Mouse (Mus musculus) midbrain, embryonic 12.5 days (tissue): ENCODE measurements around the gene Dok3. TPM values are rescaled to one million over a fixed set of nuclear protein-coding genes. Genes with fewer than 3 reads are reported as not detected.

Experiments used
- ATAC-seq: fragments of 200-750 bp; cut with Nextera tagmentation; 2 replicates; pipeline ENCODE4 v1.8.0; 2017; ENCODE audit warnings: low read depth, moderate TSS enrichment, moderate library complexity; ENCODE audit not compliant: low FRiP score
- H3K27ac ChIP-seq: fragments of 300-500 bp; sonication (generic); replicated peaks from 2 replicates; pipeline ENCODE4 v1.5.1; 2016; ENCODE audit warnings: mild to moderate bottlenecking
- H3K27me3 ChIP-seq: fragments of 300-500 bp; sonication (generic); 2 replicates; pipeline ENCODE4 v1.6.1; 2016; ENCODE audit warnings: mild to moderate bottlenecking
- H3K36me3 ChIP-seq: fragments of 300-500 bp; sonication (generic); 2 replicates; pipeline ENCODE4 v1.6.1; 2016
- H3K4me1 ChIP-seq: fragments of 300-500 bp; sonication (generic); 2 replicates; pipeline ENCODE4 v1.6.1; 2016
- H3K4me2 ChIP-seq: fragments of 300-500 bp; sonication (generic); replicated peaks from 2 replicates; pipeline ENCODE4 v1.6.1; 2016; ENCODE audit warnings: mild to moderate bottlenecking, moderate library complexity
- H3K4me3 ChIP-seq: fragments of 300-500 bp; sonication (generic); 2 replicates; pipeline ENCODE4 v1.5.1; 2016; ENCODE audit warnings: mild to moderate bottlenecking
- H3K9ac ChIP-seq: fragments of 300-500 bp; sonication (generic); replicated peaks from 2 replicates; pipeline ENCODE4 v1.6.1; 2016; ENCODE audit warnings: mild to moderate bottlenecking, moderate library complexity
- H3K9me3 ChIP-seq: fragments of 300-500 bp; sonication (generic); 2 replicates; pipeline ENCODE4 v1.6.1; 2016; ENCODE audit warnings: mild to moderate bottlenecking
- WGBS: fragments of 180-500 bp; shearing (Covaris S2); methylation state at CpG from one replicate; pipeline ENCODE4 v1.1.7; 2016; 5-methylcytosine and 5-hydroxymethylcytosine counted together
- polyA plus RNA-seq: library from polyadenylated mRNA; unstranded; fragments of >200 nt; fragmentation: Nextera tagmentation; extraction: Ambion mirVana; gene quantifications from 2 replicates; pipeline ENCODE4 v1.2.1, GENCODE M21; 2016

Dok3 gene
- polyA plus RNA-seq, 1 experiment from 2014 or later = 2.9 TPM

GRCm38 (mm10) chr13:55513828-55514227, 15.3 kb downstream of the Dok3 start:
- ATAC-seq = no peak
- Histone ChIP-seq H3K36me3 (peaks cover 6% of the 10 kb centered on the region), H3K9ac (no peak overlapping the region), H3K9me3 (no peaks in the 10 kb centered on the region), H3K27me3 (peaks cover 13% of the 10 kb centered on the region; the same call in 1 of the 2 replicates), H3K4me3 (peak overlapping the region; percentile 78), H3K4me2 (peak overlapping the region; percentile 79), H3K4me1 (peaks cover 26% of the 10 kb centered on the region), H3K27ac (no peak overlapping the region)
- whole genome bisulfite sequencing = 32% methylated on average over 9 of the region's 9 CpGs

GRCm38 (mm10) chr13:55513111-55513748, 15.9 kb downstream of the Dok3 start, which contains the start of gene Pdlim7:
Gene Pdlim7 (minus strand): TSS chr13:55513676.
- peak; percentile 71 for ATAC-seq
- under 1% methylated on average over 53 of the region's 55 CpGs for WGBS
- H3K9me3 ChIP-seq = no peaks in the 10 kb centered on the region
- H3K27me3 ChIP-seq = peaks cover 13% of the 10 kb centered on the region; the same call in 1 of the 2 replicates
- H3K4me2 ChIP-seq = peak within 1 kb of the TSS; percentile 79
- H3K36me3 ChIP-seq = peaks cover 12% of the 10 kb centered on the region
- peak within 1 kb of the TSS; percentile 72 for H3K27ac ChIP-seq
- H3K4me1 ChIP-seq = peaks cover 26% of the 10 kb centered on the region
- H3K9ac ChIP-seq = peak within 1 kb of the TSS; percentile 83
- H3K4me3 ChIP-seq = peak within 1 kb of the TSS; percentile 78

- no peaks in the 10 kb centered on the region for H3K9me3 ChIP-seq
- H3K4me2 ChIP-seq = peak overlapping the region; percentile 79
- peaks cover 20% of the 10 kb centered on the region for H3K36me3 ChIP-seq
- WGBS = 6% methylated on average over 24 of the region's 25 CpGs
- H3K27ac ChIP-seq = peak overlapping the region; percentile 72; the same call in 1 of the 2 replicates
- H3K4me3 ChIP-seq = peak overlapping the region; percentile 78
- H3K9ac ChIP-seq = peak overlapping the region; percentile 83
- peaks cover 13% of the 10 kb centered on the region; the same call in 1 of the 2 replicates for H3K27me3 ChIP-seq
- ATAC-seq = peak; percentile 51
- H3K4me1 ChIP-seq = peaks cover 26% of the 10 kb centered on the region
Measured at GRCm38 (mm10) chr13:55512379-55513031, 16.6 kb downstream of the Dok3 start.

- peak overlapping the region; percentile 74 for H3K27ac ChIP-seq
- H3K9ac ChIP-seq = 0 out of 2 replicates have a peak overlapping the region, but pooled peaks have one; percentile 26
- no peak for ATAC-seq
- peaks cover 26% of the 10 kb centered on the region for H3K4me1 ChIP-seq
- H3K4me3 ChIP-seq = peak overlapping the region; percentile 78; the same call in 1 of the 2 replicates
- H3K27me3 ChIP-seq = peaks cover 13% of the 10 kb centered on the region; the same call in 1 of the 2 replicates
- no peaks in the 10 kb centered on the region for H3K9me3 ChIP-seq
- H3K36me3 ChIP-seq = peaks cover 30% of the 10 kb centered on the region
- peak overlapping the region; percentile 79 for H3K4me2 ChIP-seq
- WGBS = 27% methylated on average over 5 of the region's 5 CpGs
Measured at GRCm38 (mm10) chr13:55511492-55511861, 17.6 kb downstream of the Dok3 start.

GRCm38 (mm10) chr13:55510668-55511491, 18.2 kb downstream of the Dok3 start:
- Histone ChIP-seq H3K27ac (peak overlapping the region; percentile 74), H3K27me3 (peaks cover 13% of the 10 kb centered on the region; the same call in 1 of the 2 replicates), H3K9ac (peak overlapping the region; percentile 26; the same call in 1 of the 2 replicates), H3K4me3 (0 out of 2 replicates have a peak overlapping the region, but pooled peaks have one; percentile 9), H3K36me3 (peaks cover 36% of the 10 kb centered on the region), H3K4me1 (peaks cover 26% of the 10 kb centered on the region), H3K9me3 (no peaks in the 10 kb centered on the region), H3K4me2 (peak overlapping the region; percentile 79)
- peak; percentile 21; the same call in 1 of the 2 replicates for ATAC-seq
- 9% methylated on average over 6 of the region's 6 CpGs for WGBS

GRCm38 (mm10) chr13:55510332-55510667, 18.8 kb downstream of the Dok3 start:
- Histone ChIP-seq H3K9ac (0 out of 2 replicates have a peak overlapping the region, but pooled peaks have one; percentile 24), H3K4me1 (peaks cover 26% of the 10 kb centered on the region), H3K4me2 (peak overlapping the region; percentile 79), H3K27ac (peak overlapping the region; percentile 52; the same call in 1 of the 2 replicates), H3K4me3 (0 out of 2 replicates have a peak overlapping the region, but pooled peaks have one; percentile 9), H3K9me3 (no peaks in the 10 kb centered on the region), H3K27me3 (peaks cover 12% of the 10 kb centered on the region; the same call in 1 of the 2 replicates), H3K36me3 (peaks cover 42% of the 10 kb centered on the region)
- ATAC-seq = no peak
- WGBS = 46% methylated on average over 3 of the region's 3 CpGs

GRCm38 (mm10) chr13:55508531-55508930, 20.6 kb downstream of the Dok3 start:
- Histone ChIP-seq H3K36me3 (peaks cover 59% of the 10 kb centered on the region), H3K9ac (no peak overlapping the region), H3K27me3 (no peaks in the 10 kb centered on the region), H3K9me3 (no peaks in the 10 kb centered on the region), H3K27ac (no peak overlapping the region), H3K4me3 (no peak overlapping the region), H3K4me1 (peaks cover 26% of the 10 kb centered on the region), H3K4me2 (no peak overlapping the region)
- 91% methylated on average over 10 of the region's 10 CpGs for WGBS
- ATAC-seq = no peak

- Histone ChIP-seq H3K4me2 (no peak overlapping the region), H3K36me3 (peaks cover 65% of the 10 kb centered on the region), H3K27ac (no peak overlapping the region), H3K4me3 (no peak overlapping the region), H3K9ac (no peak overlapping the region), H3K4me1 (peaks cover 26% of the 10 kb centered on the region), H3K9me3 (no peaks in the 10 kb centered on the region), H3K27me3 (no peaks in the 10 kb centered on the region)
- ATAC-seq = no peak
- WGBS = 58% methylated on average over 11 of the region's 11 CpGs
Measured at GRCm38 (mm10) chr13:55507877-55508276, 21.2 kb downstream of the Dok3 start.

GRCm38 (mm10) chr13:55506697-55507096, 22.4 kb downstream of the Dok3 start:
- no peak overlapping the region for H3K4me3 ChIP-seq
- no peak overlapping the region for H3K27ac ChIP-seq
- 91% methylated on average over 10 of the region's 10 CpGs for WGBS
- ATAC-seq = no peak
- H3K4me2 ChIP-seq = no peak overlapping the region
- no peaks in the 10 kb centered on the region for H3K9me3 ChIP-seq
- peaks cover 72% of the 10 kb centered on the region for H3K36me3 ChIP-seq
- H3K4me1 ChIP-seq = peaks cover 17% of the 10 kb centered on the region
- no peak overlapping the region for H3K9ac ChIP-seq
- H3K27me3 ChIP-seq = no peaks in the 10 kb centered on the region

GRCm38 (mm10) chr13:55505810-55506209, 23.3 kb downstream of the Dok3 start:
- no peak overlapping the region for H3K9ac ChIP-seq
- H3K4me2 ChIP-seq = no peak overlapping the region
- H3K9me3 ChIP-seq = no peaks in the 10 kb centered on the region
- H3K27ac ChIP-seq = no peak overlapping the region
- WGBS = 93% methylated on average over 9 of the region's 9 CpGs
- peaks cover 8% of the 10 kb centered on the region for H3K4me1 ChIP-seq
- no peak for ATAC-seq
- H3K36me3 ChIP-seq = peaks cover 72% of the 10 kb centered on the region
- H3K4me3 ChIP-seq = no peak overlapping the region
- H3K27me3 ChIP-seq = no peaks in the 10 kb centered on the region

- ATAC-seq = no peak
- peaks cover 74% of the 10 kb centered on the region for H3K36me3 ChIP-seq
- no peaks in the 10 kb centered on the region for H3K27me3 ChIP-seq
- no peak overlapping the region for H3K27ac ChIP-seq
- no peaks in the 10 kb centered on the region for H3K4me1 ChIP-seq
- H3K9ac ChIP-seq = no peak overlapping the region
- no peak overlapping the region for H3K4me2 ChIP-seq
- no peaks in the 10 kb centered on the region for H3K9me3 ChIP-seq
- WGBS = 87% methylated on average over 5 of the region's 5 CpGs
- H3K4me3 ChIP-seq = no peak overlapping the region
Measured at GRCm38 (mm10) chr13:55504390-55504789, 24.7 kb downstream of the Dok3 start.
